Mouse (Mus musculus) thymus, postnatal 4 days (tissue): ENCODE results near the gene Zfp827.

ENCODE experiments used
- DNase-seq: peaks from one replicate; pipeline ENCODE4 v3.0.0; 2021

The Zfp827 gene

DNA sequence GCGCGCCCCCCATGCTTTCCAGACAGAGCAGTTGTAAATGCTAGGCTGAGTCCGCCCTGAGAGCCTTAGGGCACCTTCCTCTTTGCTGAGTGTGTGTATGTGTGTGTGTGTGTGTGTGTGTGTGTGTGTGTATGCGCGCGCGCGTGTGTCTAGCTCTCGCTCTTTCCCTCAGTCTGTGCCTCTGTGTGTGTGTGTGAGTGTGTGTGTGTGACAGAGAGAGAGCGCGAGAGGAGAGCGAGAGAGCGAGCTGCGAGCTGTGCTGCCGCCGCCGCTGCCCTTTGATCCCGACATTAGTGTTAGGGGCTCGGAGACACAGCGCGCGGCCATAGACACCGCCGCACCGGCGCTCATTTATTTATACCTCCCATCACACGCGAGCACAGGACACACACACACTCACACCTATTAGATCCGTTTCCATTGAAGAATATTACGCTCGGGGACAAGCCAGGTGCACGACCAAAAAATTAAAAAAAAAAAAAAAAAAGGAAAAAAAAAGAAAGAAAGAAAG is at the start of gene Zfp827:
Gene Zfp827 (plus strand): TSS at position 461 of the 511 bp plus-strand sequence.
- peak; percentile 83 for DNase-seq

DNA sequence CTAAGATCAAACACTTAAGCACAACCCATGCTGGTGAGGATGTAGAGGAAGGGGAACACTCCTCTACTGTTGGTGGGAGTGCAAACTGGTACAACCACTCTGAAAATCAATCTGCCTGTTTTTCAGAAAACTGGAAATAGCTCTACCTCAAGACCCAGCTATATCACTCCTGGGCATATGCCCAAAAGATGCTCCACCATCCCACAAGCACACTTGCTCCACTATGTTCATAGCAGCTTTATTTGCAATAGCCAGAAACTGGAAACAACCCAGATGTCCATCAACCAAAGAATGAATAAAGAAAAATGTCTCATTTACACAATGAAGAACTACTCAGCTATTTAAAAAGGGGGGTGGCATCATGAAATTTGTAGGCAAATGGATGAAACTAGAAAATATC is 23.9 kb upstream of the Zfp827 start:
- DNase-seq: no peak

DNA sequence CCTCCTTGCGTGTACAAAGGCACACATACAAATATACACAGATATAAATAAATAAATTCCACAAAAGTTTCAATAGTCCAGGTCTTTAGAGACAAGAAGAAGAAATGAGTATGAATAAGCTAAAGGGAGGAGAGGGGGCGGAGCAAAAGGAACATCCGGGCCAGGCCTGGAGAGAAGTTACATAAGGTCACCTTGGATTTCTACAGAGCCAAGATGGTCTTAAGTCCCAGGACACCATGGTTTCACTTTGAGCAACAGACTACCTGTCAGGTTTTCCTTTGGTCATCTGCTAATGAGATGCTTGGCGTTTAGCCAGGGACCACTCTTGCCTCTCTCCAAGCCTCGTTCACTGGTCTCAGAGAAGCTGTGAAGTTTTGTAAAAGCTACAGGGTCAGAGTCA is 13.2 kb upstream of the Zfp827 start:
- DNase-seq: no peak

DNA sequence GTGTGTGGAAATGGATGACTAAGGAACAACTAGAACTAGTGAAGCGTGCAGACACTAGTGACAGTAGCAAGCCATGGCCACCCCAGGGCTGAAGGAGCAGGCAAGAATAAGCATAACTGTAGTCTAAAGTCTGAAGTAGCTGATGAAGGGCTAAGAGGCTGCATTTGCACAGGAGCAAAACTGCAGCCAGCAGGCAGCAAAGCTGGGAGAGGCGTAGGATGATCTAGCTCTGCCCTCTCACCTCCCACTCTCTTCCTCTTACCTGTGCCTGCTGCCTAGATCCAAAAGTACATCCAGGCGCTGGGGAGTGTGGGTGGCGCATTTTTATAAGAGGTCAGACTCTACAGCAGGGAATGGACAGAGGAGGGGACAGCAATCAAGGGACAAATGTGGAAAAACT is 12.2 kb upstream of the Zfp827 start:
- no peak for DNase-seq

DNA sequence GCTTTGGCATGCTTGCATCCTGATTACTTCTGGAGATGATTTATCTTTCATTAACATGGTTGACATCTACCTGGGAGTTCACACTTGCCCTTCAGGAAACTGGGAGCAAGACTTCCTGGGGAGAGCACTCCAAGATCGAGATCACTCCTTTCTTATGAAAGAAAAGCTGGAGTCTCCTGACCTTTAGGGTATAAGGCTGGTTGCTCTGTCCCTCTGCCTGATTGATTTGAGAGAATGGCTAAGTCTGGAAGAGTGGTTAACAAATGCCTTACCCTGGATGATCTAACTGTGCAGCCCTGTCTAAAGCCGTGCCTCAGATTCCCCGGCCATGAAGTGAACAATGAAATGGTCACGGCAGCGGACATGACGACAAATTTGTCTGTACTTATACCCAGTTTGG is 11.7 kb upstream of the Zfp827 start:
- DNase-seq: no peak

DNA sequence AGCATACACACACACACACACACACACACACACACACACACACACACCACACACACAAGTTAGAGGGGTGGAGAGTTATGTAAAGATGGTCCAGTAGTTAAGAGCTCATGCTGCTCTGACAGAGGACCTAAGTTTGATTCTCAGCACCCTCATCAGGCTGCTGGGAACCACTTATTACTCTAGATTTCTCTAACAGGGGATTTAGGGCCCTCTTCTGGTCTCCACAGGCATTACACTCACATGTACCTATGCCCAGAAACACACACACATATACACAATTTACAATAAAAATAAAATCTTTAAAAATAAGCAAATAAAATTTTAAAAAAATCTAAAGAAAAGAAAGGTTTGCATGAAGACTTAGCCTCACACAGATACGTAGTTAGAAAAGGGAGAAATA is 4.3 kb upstream of the Zfp827 start:
- no peak for DNase-seq

DNA sequence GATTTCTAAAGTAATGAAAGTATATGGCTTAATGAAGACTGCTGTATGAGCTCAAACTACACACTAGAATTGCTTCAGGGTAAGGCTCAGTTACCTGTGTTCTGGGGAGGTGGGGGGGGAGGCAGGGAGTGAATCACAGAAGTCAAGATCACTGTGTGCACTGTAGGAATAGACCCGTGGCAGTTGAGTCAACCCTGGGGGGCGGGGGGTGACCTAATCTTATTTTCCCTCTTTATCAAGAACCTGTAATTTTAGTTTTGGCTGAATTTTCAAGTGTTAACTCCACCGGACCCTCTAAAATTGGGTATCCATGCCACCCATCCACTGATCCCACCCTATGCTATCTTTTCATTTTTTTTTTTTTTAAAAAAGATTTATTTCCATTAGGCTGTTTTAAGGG is 918 bp upstream of the Zfp827 start:
- peak; percentile 14 for DNase-seq

DNA sequence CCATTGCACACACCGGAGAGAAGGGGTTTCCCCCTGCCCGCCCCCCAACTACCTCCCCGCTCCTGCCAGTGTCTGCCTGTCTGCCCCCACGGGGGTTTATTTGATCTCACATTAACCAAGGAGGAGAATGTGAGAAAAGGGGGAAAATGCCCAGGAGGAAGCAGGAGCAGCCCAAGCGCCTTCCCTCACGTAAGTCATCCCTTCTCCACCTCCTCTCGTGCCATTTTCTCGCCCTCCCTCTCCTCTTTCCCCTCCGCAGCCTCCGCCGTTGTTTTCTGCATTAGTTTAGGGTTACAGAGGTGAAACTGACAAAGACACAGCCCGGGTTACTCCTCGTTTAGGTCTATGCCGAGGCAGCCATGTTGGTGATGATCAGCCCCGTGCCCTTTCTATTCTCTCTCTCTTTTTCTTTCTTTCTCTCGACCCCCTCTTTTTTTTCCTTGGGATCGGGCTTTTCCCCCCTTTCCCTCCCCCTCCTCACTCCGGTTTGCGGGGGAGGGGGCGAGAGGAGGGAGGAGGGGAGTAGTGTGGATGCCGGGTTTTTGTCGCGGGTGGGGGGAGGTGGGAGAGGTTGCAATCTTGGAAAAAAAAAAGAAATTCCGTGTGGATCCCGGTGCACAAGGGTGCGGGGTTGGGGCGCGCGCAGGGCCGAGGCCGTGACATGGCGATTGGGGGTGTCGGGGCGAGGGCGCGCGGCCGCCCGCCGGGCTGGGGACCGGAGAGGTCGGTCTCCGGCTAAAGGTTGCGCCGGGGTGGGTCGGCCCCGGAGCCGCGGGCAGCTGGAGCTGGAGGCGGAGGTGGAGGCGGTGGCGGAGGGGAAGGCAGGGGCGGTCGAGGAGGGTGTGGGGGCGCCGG is 531 bp downstream of the Zfp827 start:
- peak; percentile 64 for DNase-seq

DNA sequence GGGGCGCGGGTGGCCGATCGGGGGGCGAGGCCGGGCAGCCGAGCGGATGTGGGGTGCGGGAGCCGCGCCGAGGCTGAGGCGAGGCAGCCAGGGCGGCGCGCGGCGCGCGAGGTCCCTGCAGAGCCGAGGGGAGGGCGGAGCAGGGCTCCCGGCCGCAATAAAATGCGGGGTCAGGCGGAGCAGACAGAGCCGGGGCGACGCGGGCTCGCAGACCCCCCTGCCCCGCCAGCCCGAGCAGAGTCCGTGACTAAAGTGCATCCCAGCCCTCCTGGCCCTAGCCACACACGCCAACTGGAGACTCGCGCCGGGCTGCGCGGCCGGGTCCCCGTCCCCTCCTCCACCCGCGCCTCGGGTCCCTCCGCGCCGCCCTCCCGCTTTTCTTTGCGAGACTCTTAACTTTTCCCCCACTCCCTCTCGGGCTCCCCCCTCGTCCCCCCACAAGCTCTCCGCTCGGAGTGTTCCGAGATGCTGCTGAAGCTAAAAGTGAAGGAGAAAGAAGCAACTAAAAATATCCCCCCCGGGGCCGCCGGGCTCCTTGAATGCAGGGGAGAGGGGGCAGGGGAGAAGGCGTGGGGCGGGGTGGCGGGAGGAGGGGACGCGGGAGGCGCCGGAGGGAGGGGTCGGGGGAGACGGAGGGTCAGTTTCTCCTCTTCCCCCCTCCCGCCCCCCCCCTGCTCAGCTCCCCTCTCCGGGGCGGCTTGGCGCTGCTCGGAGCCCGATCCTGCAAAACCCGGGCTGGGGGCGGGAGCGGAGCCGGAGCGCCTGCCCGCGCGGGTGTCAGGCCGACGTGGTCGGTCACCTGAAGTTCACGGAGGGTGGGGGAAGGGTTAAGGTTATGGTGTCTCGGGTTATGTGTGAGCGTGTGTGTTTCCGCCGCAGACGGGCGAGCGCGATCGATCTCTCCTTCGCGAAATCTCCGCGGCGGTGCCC is 1.4 kb downstream of the Zfp827 start:
- peak; percentile 82 for DNase-seq

DNA sequence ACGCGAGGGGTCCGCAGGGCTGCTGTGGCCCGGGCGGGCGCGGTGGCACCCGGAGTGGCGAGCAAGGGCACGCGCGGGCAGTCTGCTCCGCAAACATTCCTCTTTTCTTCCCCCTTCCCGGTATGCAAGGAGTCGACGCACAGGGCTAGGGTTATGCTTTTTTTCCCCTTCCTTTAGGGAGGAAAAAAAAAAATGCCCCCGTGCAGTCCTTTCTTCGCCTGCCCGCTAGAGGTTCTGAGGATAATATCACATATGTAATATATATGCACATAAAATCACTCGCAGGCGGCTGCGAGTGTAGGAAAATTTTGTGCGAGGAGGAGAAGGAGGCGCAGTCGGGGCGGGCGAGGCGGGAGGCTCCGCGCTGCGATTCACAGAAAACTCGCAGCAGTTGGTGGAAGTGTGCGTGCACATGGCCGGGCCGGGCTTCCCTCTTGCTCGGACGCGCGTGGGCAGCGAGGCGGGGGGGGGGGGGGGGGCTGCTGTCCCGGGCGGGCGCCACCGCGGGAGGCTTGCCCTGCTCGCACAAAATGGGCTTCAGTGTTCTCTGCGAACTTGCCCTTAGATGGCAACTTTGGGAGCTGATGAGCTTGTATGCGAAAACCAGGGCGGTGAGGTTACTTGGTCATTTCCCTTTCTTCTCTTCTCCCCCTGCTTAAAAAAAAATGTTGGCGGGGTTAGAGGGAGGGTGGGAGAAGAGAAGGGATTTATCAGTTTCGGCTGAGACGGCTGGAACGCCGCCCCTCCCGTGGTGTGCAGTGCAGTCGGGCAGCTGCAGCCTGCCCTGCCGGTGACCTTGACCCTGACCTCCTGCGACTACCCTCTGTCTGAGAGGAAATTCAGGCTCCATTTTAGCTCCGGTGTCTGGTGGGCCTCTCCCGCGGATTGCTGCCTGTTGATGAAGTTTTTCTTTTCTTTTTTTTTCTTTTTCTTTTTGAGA is 2.4 kb downstream of the Zfp827 start:
- peak; percentile 59 for DNase-seq

DNA sequence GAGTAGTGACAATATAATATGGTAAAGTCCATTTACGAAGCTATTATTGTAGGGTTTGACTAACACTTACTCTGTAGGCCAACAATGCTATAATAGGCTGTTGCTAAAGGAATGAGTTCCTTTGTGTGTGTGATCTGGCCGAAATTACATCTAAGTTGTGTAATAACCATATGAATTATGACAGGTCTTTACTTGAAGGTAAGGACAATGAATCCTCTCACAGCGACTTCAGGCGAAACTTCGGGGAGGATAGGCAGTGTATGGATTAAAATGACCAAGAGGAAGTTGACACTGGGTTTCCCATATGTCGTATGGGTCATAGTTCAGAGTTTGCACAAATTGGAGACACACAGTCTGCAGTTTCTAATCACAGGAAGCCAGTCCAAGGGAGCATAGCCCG is 9.3 kb downstream of the Zfp827 start:
- DNase-seq: no peak

DNA sequence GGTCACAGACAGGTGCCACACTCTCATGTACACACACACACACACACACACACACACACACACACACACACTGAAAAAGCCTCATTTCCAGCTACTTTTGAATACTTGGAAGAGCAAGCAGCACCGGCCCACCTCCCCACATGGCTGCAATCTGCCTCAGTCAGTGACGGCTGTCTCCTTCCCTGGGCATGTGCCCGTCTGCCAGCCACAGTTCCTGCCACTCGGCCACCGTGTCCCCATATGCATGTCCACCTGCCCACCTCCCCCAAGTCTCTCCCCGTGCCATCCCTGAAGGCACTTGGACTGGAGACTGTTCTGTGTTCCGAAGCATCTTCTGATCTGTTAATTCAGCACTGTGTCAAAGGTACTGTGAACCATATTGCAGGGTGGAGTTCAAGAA is 9.8 kb downstream of the Zfp827 start:
- no peak for DNase-seq

DNA sequence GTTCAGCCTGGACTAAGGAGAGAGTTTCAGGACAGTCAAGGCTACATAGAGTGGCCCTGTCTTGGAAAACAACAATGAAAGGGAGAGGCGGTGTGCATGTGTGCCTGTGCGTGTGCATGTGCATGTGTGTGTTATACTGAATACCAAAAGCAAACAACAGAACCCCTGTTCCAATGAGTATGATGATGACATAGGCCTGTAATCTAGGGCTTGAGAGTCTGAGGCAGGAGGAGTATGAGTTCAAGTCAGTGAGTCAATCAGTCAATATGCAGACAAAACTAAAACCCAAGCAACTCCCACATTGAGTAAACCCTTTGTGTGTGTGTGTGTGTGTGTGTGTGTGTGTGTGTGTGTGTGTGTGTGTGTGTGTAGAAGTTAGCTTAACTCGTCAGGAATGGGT is 13.2 kb downstream of the Zfp827 start:
- no peak for DNase-seq

DNA sequence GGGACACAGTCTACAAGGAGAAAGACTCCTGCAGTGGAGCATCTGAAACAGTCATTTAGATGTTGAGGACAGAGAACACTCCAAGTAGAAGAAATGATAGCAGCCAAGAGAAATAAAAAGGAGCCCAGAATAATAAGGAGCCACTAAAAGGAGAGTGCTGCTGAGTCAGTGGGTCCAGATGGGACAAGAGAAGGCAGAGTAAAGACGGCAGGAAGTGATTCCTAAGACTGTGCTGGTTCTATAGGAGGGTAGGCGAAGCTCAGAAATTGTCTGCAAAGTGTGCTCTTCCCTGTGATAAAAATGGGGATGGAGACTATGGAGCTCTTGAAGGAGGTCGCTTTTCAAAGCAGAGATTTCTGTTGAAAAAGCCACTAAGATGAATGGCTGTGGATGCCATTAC is 14.0 kb downstream of the Zfp827 start:
- no peak for DNase-seq

DNA sequence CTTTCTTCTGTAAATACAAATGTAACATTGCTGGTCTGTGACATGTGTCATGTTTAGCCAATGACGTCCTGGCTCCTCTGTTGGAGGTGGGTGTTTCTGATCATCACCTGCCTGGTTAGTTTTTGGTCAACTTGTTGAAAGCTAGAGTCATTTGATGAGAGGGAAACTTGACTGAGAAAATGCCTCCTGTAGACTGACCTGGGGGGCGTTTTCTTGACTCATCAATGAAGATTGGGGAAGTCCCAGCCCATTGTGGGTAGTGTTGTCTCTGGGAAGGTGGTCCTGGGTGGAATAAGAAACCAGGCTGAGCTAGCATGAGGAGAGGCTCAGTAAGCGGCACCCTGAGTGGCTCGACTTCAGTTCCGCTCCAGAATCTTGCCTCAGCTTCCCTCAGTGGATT is 16.4 kb downstream of the Zfp827 start:
- no peak for DNase-seq

DNA sequence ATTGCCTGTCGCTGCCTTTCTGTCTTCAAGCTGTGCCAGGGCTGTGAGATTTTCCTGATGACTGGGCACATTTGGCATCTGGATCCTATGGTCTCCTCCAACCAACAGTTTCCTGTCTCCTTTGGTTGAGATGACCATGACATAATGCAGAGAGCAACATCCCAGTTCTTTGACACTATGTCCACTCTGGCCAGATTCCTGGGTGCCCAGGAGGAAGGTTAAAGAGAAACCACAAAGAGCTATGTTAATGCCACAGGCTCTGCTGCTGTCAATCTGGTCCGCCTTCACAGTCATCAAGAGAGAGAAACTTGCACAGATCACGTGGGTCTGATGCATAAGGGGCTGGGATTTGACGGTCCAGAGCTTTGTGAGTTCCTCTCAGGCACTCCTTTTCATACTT is 18.4 kb downstream of the Zfp827 start:
- no peak for DNase-seq

DNA sequence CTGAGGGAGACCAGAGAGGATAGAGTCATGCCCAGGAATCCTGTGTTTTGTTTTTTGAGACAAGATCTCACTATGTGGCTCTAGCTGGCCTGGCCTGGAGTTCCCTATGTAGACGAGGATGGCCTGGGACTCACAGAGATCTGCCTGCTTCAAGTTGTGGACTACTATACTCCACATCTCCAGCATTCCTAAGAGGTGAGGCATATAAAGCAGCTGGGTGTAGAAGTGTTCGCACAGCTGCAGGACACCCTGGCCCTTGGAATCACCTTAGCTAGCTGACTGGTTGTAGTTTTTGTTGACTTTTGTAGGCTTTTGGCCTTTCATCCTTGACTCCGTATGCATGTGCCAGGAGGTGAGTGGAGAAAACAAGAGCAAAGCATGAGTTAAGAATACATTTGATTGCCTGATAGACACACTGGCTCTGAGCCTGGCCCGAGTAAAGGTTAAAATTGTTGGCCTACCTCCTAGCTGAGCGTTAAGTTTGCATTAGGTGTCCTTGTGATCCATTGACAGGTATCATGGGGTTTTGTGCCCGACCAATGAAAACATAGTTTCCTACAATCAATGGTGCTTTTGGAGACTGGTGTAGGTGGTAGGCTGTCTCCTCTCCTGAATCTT is 20.3 kb downstream of the Zfp827 start:
- DNase-seq: no peak

DNA sequence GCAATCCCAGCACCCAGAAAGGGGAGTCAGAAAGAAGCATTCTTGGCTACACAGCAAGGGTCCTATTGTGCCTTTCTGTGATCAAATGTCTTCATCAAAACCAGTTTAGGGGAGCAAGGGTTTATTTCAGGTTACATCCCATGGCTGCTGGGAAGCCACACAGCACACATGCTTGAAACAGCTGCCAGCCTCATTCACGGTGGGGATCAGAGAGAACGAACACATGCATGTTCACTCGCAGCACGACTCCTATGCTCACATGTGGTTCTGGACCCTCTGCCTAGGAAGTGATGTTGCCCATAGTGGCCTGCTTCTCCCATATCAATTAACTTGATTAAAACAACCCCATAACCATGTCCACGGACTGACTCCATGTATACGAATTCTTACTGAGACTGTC is 26.0 kb downstream of the Zfp827 start:
- no peak for DNase-seq

DNA sequence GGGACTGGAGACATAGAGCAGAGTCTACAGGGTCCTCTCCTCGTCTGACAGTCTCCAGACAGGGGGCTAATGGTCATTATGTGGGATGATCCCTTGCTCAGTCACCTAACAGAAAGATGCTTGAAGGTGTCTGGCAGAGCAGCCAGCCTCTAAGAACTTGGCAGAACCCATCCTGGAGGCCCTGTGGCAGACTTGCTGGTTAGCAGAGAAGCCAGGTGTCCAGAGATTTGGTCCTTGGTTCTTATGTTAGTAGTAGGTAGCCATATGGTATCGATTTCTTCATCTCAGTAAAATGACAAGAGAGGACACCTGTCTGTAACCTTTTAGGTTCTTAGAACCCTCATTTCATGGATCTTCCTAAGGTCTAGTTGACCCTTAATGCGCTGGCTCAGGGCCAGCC is 28.9 kb downstream of the Zfp827 start:
- no peak for DNase-seq

DNA sequence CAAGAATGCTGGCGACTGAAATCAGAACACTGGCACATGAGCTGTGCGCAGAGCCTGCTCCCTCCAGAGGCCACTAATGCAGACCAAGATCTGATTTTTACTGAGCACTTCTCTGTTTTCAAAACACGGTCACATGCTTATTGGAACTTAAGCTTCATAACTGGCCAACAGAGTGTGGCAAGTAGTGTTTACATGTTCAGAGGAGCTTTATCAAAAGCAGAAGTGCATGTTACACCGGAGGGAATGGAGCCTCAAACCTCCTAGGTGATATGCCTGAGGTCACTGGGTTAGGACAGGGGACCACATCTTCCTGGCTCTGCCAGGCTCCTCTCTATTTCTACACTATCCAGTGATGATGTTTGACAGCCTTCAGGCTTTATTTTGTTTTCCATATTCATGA is 31.1 kb downstream of the Zfp827 start:
- no peak for DNase-seq

DNA sequence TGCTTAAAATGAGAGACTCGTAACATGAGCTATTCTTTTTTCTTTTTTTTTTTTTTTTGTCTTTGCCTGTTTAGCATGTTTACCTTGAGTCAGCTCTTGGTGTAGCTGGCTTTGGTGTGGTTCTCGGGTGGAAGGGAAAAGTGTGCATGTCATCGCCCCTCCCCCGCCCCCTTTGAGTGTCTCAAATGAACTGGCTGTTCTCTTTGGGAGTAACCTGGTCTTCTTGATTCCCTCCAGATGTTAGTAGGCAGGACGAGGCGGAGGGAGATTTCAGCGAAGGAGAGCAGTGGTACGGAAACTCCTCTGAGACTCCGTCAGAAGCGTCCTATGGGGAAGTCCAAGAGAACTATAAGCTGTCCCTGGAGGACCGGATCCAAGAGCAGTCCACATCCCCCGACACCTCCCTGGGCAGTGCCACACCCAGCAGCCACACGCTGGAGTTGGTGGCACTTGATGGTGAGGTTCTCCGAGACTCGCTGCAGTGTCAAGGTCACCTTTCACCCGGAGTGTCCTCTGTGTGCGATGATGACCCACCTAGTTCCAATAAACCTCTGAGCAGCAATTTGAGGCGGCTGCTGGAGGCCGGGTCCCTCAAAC is 31.9 kb downstream of the Zfp827 start:
- DNase-seq: peak; percentile 49

DNA sequence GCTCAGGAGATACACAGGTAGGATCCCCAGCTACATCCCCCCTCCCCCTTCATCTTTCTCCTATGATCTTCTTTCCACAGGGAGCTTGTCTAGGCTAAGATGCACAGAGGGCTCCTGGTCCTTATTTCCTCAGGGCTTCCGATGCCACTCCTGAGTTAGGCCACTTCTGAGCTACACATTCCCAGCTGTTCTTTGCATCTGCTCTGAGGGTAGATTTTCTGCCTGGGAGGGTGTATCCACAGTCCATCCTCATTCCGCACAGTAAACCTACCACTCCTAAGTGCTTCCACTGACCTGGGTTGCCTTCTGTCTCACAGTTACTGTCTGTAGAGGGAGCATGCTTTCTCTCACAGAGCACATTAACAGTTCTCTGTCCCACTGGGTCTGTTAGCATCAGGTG is 37.7 kb downstream of the Zfp827 start:
- no peak for DNase-seq
